Mouse (Mus musculus): ENCODE measurements around the gene Ttc4.

- TF ChIP-seq CTCF (IDR thresholded peaks at IDR 0.05; ENCODE audit: insufficient read depth, low read length) (no peak), POLR2A (IDR thresholded peaks at IDR 0.05; ENCODE audit: borderline replicate concordance, extremely low read depth, low read depth, low read length) (no peak)
Observed at GRCm38 (mm10) chr4:106624271-106624670, 54.5 kb downstream of the Ttc4 start.

Measured in lung, adult 2 months (tissue).